Mouse (Mus musculus) heart, adult 2 months (tissue): ENCODE data around the gene Aldh6a1.

Experiments used
- CTCF ChIP-seq: fragments of 200-600 bp; IDR thresholded peaks from 2 replicates; pipeline ENCODE4 v1.8.1; 2022; ENCODE audit warnings: antibody characterized with exemption, mild to moderate bottlenecking, moderate library complexity
- EP300 ChIP-seq: fragments of 200-500 bp; IDR thresholded peaks from 2 replicates; pipeline ENCODE4 v1.6.1; 2011; ENCODE audit warnings: low read depth, low read length, control low read depth; ENCODE audit not compliant: insufficient read depth

- no peak for TF ChIP-seq EP300
- no peak for TF ChIP-seq CTCF
Measured at GRCm38 (mm10) chr12:84397685-84398084, 53.1 kb downstream of the Aldh6a1 start.
